Mouse (Mus musculus) forebrain, embryonic 16.5 days (tissue): Measurements from ENCODE around the gene Lnpep. TPM values are rescaled to one million over a fixed set of nuclear protein-coding genes. Genes with fewer than 3 reads are reported as not detected.

Source experiments
- ATAC-seq: fragments of 200-750 bp; cut with Nextera tagmentation; 2 replicates; pipeline ENCODE4 v1.8.0; 2017; ENCODE audit warnings: mild to moderate bottlenecking, moderate library complexity
- H3K27ac ChIP-seq: fragments of 300-500 bp; sonication (generic); 2 replicates; pipeline ENCODE4 v1.5.1; 2014; ENCODE audit warnings: low read length, control low read depth
- H3K27me3 ChIP-seq: fragments of 300-500 bp; sonication (generic); replicated peaks from 2 replicates; pipeline ENCODE4 v1.6.1; 2014; ENCODE audit warnings: low read length; ENCODE audit not compliant: control insufficient read depth, insufficient read depth
- H3K36me3 ChIP-seq: fragments of 300-500 bp; sonication (generic); 2 replicates; pipeline ENCODE4 v1.6.1; 2014; ENCODE audit not compliant: control insufficient read depth, insufficient read depth
- H3K4me1 ChIP-seq: fragments of 300-500 bp; sonication (generic); replicated peaks from 2 replicates; pipeline ENCODE4 v1.6.1; 2014; ENCODE audit warnings: low read length; ENCODE audit not compliant: control insufficient read depth, insufficient read depth
- H3K4me2 ChIP-seq: fragments of 300-500 bp; sonication (generic); 2 replicates; pipeline ENCODE4 v1.6.1; 2014; ENCODE audit warnings: mild to moderate bottlenecking, low read length, control low read depth
- H3K4me3 ChIP-seq: fragments of 300-500 bp; sonication (generic); replicated peaks from 2 replicates; pipeline ENCODE4 v1.5.1; 2014; ENCODE audit warnings: mild to moderate bottlenecking, low read length, control low read depth
- H3K9ac ChIP-seq: fragments of 300-500 bp; sonication (generic); replicated peaks from 2 replicates; pipeline ENCODE4 v1.6.1; 2014; ENCODE audit warnings: low read depth, low read length, control low read depth
- H3K9me3 ChIP-seq: fragments of 300-500 bp; sonication (generic); 2 replicates; pipeline ENCODE4 v1.6.1; 2016; ENCODE audit warnings: low read length; ENCODE audit not compliant: control insufficient read depth
- WGBS: fragments of 180-500 bp; shearing (Covaris S2); extraction: QIAGEN DNeasy Blood & Tissue Kit; methylation state at CpG from one replicate; pipeline ENCODE4 v1.1.7; 2014; 5-methylcytosine and 5-hydroxymethylcytosine counted together
- polyA plus RNA-seq: library from polyadenylated mRNA; unstranded; fragments of >200 nt; fragmentation: Nextera tagmentation; extraction: Ambion mirVana; gene quantifications from 2 replicates; pipeline ENCODE4 v1.2.1, GENCODE M21; 2015

The Lnpep gene
- polyA plus RNA-seq, 1 experiment from 2014 or later = 10.3 TPM

- ATAC-seq = no peak
- no peak overlapping the region for H3K4me2 ChIP-seq
- WGBS = 71% methylated on average over 13 of the region's 15 CpGs
Measured at GRCm38 (mm10) chr17:17490820-17491621, 133.8 kb downstream of the Lnpep start.

GRCm38 (mm10) chr17:17485789-17486188 lies 139.1 kb downstream of the Lnpep start:
- Histone ChIP-seq H3K9me3 (no peaks in the 10 kb centered on the region), H3K4me1 (no peaks in the 10 kb centered on the region), H3K4me2 (no peak overlapping the region), H3K9ac (no peak overlapping the region), H3K27ac (no peak overlapping the region), H3K36me3 (no peaks in the 10 kb centered on the region), H3K27me3 (no peaks in the 10 kb centered on the region), H3K4me3 (no peak overlapping the region)
- ATAC-seq = no peak
- whole genome bisulfite sequencing = 47% methylated on average over 2 of the region's 2 CpGs

More at GRCm38 (mm10) chr17:17490820-17491621, 133.8 kb downstream of the Lnpep start:
- Histone ChIP-seq H3K27ac (no peak overlapping the region), H3K4me3 (no peak overlapping the region), H3K4me1 (no peaks in the 10 kb centered on the region), H3K9me3 (no peaks in the 10 kb centered on the region), H3K27me3 (no peaks in the 10 kb centered on the region), H3K9ac (no peak overlapping the region), H3K36me3 (no peaks in the 10 kb centered on the region)

Other genes with a start within 250 kb of the Lnpep start
- gene Lix1, start 222.4 kb downstream of the Lnpep start, polyA plus RNA-seq = 30.5 and 33.3 TPM in 2 replicates
- gene Vmn2r90, start 78.7 kb upstream of the Lnpep start, polyA plus RNA-seq = 0.08 TPM in 1 of 2 replicates, not detected in the other
- gene Spaca6, start 202.1 kb upstream of the Lnpep start, polyA plus RNA-seq = 19.0 and 30.7 TPM in 2 replicates
- gene Has1, start 230.2 kb upstream of the Lnpep start, polyA plus RNA-seq = 0.32 and 0.92 TPM in 2 replicates